Mouse (Mus musculus) lung, postnatal 0 days (tissue): ENCODE results near the gene Hspa12a. TPM values are rescaled to one million over a fixed set of nuclear protein-coding genes. Genes with fewer than 3 reads are reported as not detected.

ENCODE experiments used
- ATAC-seq: fragments of 200-750 bp; cut with Nextera tagmentation; 2 replicates; pipeline ENCODE4 v1.8.0; 2017; ENCODE audit warnings: moderate library complexity
- DNase-seq: peaks from one replicate; pipeline ENCODE4 v3.0.0-alpha.2; 2016; ENCODE audit warnings: low spot score
- H3K27ac ChIP-seq: fragments of 300-500 bp; sonication (generic); 2 replicates; pipeline ENCODE4 v1.5.1; 2014; ENCODE audit warnings: antibody characterized with exemption, mild to moderate bottlenecking, low read length, mixed read lengths
- H3K27me3 ChIP-seq: fragments of 300-500 bp; sonication (generic); replicated peaks from 2 replicates; pipeline ENCODE4 v1.6.1; 2014; ENCODE audit warnings: low read length, mixed read lengths; ENCODE audit not compliant: insufficient read depth
- H3K36me3 ChIP-seq: fragments of 300-500 bp; sonication (generic); 2 replicates; pipeline ENCODE4 v1.6.1; 2014; ENCODE audit warnings: low read length, mixed read lengths; ENCODE audit not compliant: insufficient read depth
- H3K4me1 ChIP-seq: fragments of 300-500 bp; sonication (generic); 2 replicates; pipeline ENCODE4 v1.6.1; 2014; ENCODE audit warnings: antibody characterized with exemption, low read depth, low read length, mixed read lengths; ENCODE audit not compliant: insufficient read depth
- H3K4me2 ChIP-seq: fragments of 300-500 bp; sonication (generic); replicated peaks from 2 replicates; pipeline ENCODE4 v1.6.1; 2014; ENCODE audit warnings: low read depth, mild to moderate bottlenecking, low read length, moderate library complexity, mixed read lengths
- H3K4me3 ChIP-seq: fragments of 300-500 bp; sonication (generic); 2 replicates; pipeline ENCODE4 v1.5.1; 2014; ENCODE audit warnings: low read depth, low read length
- H3K9ac ChIP-seq: fragments of 300-500 bp; sonication (generic); replicated peaks from 2 replicates; pipeline ENCODE4 v1.6.1; 2014; ENCODE audit warnings: low read depth, mild to moderate bottlenecking
- H3K9me3 ChIP-seq: fragments of 300-500 bp; sonication (generic); 2 replicates; pipeline ENCODE4 v1.6.1; 2016; ENCODE audit warnings: low read length, mixed read lengths
- CTCF ChIP-seq: IDR thresholded peaks from 2 replicates; pipeline ENCODE4 v1.5.1; 2016; ENCODE audit warnings: antibody characterized with exemption, mild to moderate bottlenecking
- EP300 ChIP-seq: IDR thresholded peaks from 2 replicates; pipeline ENCODE4 v1.6.1; 2016; ENCODE audit warnings: antibody characterized with exemption, mild to moderate bottlenecking, control low read depth
- WGBS: fragments of 180-500 bp; shearing (Covaris S2); extraction: QIAGEN DNeasy Blood & Tissue Kit; methylation state at CpG from one replicate; pipeline ENCODE4 v1.1.7; 2014; 5-methylcytosine and 5-hydroxymethylcytosine counted together
- microRNA-seq: library from miRNA; unstranded; fragments of <30 nt; microRNA quantifications from one replicate; pipeline ENCODE4, GENCODE M21; 2016
- polyA plus RNA-seq: library from polyadenylated mRNA; unstranded; fragments of >200 nt; fragmentation: Nextera tagmentation; extraction: Ambion mirVana; gene quantifications from 2 replicates; pipeline ENCODE4 v1.2.1, GENCODE M21; 2015

The Hspa12a gene
- polyA plus RNA-seq, 1 experiment from 2014 or later = 3.3 TPM

- Histone ChIP-seq H3K4me1 (no peaks in the 10 kb centered on the region), H3K9ac (no peak overlapping the region), H3K4me3 (no peak overlapping the region), H3K36me3 (no peaks in the 10 kb centered on the region), H3K4me2 (no peak overlapping the region), H3K9me3 (no peaks in the 10 kb centered on the region), H3K27ac (no peak overlapping the region), H3K27me3 (no peaks in the 10 kb centered on the region)
- TF ChIP-seq EP300 = no peak
- ATAC-seq = 0 out of 2 replicates have a peak, but pooled peaks have one; percentile 8
- 38% methylated on average over 6 of the region's 6 CpGs for WGBS
- peak; percentile 29 for DNase-seq
These were observed 181.1 kb downstream of the Hspa12a start for GRCm38 (mm10) chr19:58762316-58762715.

GRCm38 (mm10) chr19:58759423-58759822, 184.0 kb downstream of the Hspa12a start, which contains the start of gene Pnliprp2:
TSS of gene Pnliprp2 (plus strand) at chr19:58759719.
- Histone ChIP-seq H3K4me1 (no peaks in the 10 kb centered on the region), H3K9ac (no peak within 1 kb of the TSS), H3K9me3 (no peaks in the 10 kb centered on the region), H3K4me3 (no peak within 1 kb of the TSS), H3K27me3 (no peaks in the 10 kb centered on the region), H3K36me3 (no peaks in the 10 kb centered on the region), H3K27ac (no peak within 1 kb of the TSS), H3K4me2 (no peak within 1 kb of the TSS)
- TF ChIP-seq EP300 = no peak
- TF ChIP-seq CTCF = no peak
- peak; percentile 43 for DNase-seq
- peak; percentile 87 for ATAC-seq
- WGBS = 38% methylated on average over 9 of the region's 9 CpGs

GRCm38 (mm10) chr19:58758871-58759270, 184.6 kb downstream of the Hspa12a start:
- WGBS = 58% methylated on average over 4 of the region's 4 CpGs
- Histone ChIP-seq H3K4me2 (no peak overlapping the region), H3K9ac (no peak overlapping the region), H3K9me3 (no peaks in the 10 kb centered on the region), H3K4me1 (no peaks in the 10 kb centered on the region), H3K27ac (no peak overlapping the region), H3K27me3 (no peaks in the 10 kb centered on the region), H3K4me3 (no peak overlapping the region), H3K36me3 (no peaks in the 10 kb centered on the region)
- DNase-seq = no peak
- no peak for ATAC-seq
- TF ChIP-seq EP300 (no peak), CTCF (no peak)

GRCm38 (mm10) chr19:58751504-58751903, 191.9 kb downstream of the Hspa12a start:
- H3K36me3 ChIP-seq = no peaks in the 10 kb centered on the region
- H3K27ac ChIP-seq = no peak overlapping the region
- DNase-seq = no peak
- WGBS = 38% methylated on average over 2 of the region's 2 CpGs
- H3K4me1 ChIP-seq = no peaks in the 10 kb centered on the region
- no peaks in the 10 kb centered on the region for H3K27me3 ChIP-seq
- ATAC-seq = no peak
- TF ChIP-seq EP300 (no peak), CTCF (no peak)
- no peak overlapping the region for H3K4me3 ChIP-seq
- no peak overlapping the region for H3K9ac ChIP-seq
- no peaks in the 10 kb centered on the region for H3K9me3 ChIP-seq
- no peak overlapping the region for H3K4me2 ChIP-seq

- H3K4me1 ChIP-seq = no peaks in the 10 kb centered on the region
- H3K27ac ChIP-seq = no peak overlapping the region
- H3K36me3 ChIP-seq = no peaks in the 10 kb centered on the region
- H3K9me3 ChIP-seq = no peaks in the 10 kb centered on the region
- TF ChIP-seq EP300 (no peak), CTCF (no peak)
- ATAC-seq (no peak), DNase-seq (no peak)
- WGBS = 68% methylated on average over 2 of the region's 2 CpGs
- no peak overlapping the region for H3K9ac ChIP-seq
- no peak overlapping the region for H3K4me3 ChIP-seq
- H3K27me3 ChIP-seq = no peaks in the 10 kb centered on the region
- H3K4me2 ChIP-seq = no peak overlapping the region
These were observed 192.6 kb downstream of the Hspa12a start for GRCm38 (mm10) chr19:58750822-58751221.

- no peak for TF ChIP-seq CTCF
- no peak for TF ChIP-seq EP300
- no peak for ATAC-seq
- no peak overlapping the region for H3K9ac ChIP-seq
These were observed 195.9 kb downstream of the Hspa12a start for GRCm38 (mm10) chr19:58747498-58748000.

More at GRCm38 (mm10) chr19:58747498-58748000, 195.9 kb downstream of the Hspa12a start:
- H3K4me2 ChIP-seq = no peak overlapping the region
- no peaks in the 10 kb centered on the region for H3K27me3 ChIP-seq
- DNase-seq = no peak
- no peaks in the 10 kb centered on the region for H3K36me3 ChIP-seq
- 73% methylated on average over 9 of the region's 9 CpGs for WGBS
- no peak overlapping the region for H3K27ac ChIP-seq
- no peaks in the 10 kb centered on the region for H3K4me1 ChIP-seq
- no peak overlapping the region for H3K4me3 ChIP-seq
- no peaks in the 10 kb centered on the region for H3K9me3 ChIP-seq

Small RNA genes within 50 kb of the gene (microRNA-seq; reads per million reads assigned to microRNA genes)
- gene Mir3086 = 1.5 reads per million

Other genes with a start within 250 kb of the Hspa12a start
- 7.8 and 8.1 TPM in 2 replicates for gene Pnliprp1, start 214.8 kb downstream of the Hspa12a start, polyA plus RNA-seq
- 0.10 and 0.23 TPM in 2 replicates for gene Pnliprp2, start 183.9 kb downstream of the Hspa12a start, polyA plus RNA-seq
- gene 1700019N19Rik, start 149.2 kb downstream of the Hspa12a start, polyA plus RNA-seq = not detected in 2 replicates
- gene Eno4, start 229 bp downstream of the Hspa12a start, polyA plus RNA-seq = 2.7 and 3.5 TPM in 2 replicates
- 8.8 and 9.0 TPM in 2 replicates for gene Shtn1, start 132.4 kb upstream of the Hspa12a start, polyA plus RNA-seq
- not detected in 2 replicates for gene Vax1, start 226.4 kb upstream of the Hspa12a start, polyA plus RNA-seq